ENCODE assay signal across 28 mouse cellular contexts in the genomic region with DNA sequence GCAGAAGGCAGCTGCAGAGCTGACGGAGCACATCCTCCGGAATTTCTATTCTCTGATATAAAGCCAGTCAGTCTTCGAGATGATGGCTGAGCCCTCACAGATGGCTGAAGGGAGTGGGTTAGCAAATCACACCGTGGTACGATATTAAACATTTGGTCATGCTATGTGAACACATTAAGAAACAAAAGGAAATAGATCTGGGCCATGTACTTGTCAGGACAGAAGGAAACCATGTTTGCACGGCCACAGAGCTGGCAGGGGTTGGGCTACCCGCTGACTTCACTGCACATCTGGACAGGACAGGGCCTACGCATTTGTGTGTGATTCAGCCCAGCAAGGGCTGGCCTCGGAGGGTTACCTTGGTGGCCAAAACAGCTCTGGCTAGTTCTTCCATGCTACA. TPM values are rescaled to one million over a fixed set of nuclear protein-coding genes. Genes with fewer than 3 reads are reported as not detected.
DNase-seq lines count a peak whose midpoint lies in the region; ATAC-seq and TF ChIP-seq lines count a peak whose summit lies in the region.
"Had no signal": no experiment of that assay in that cellular context is flagged by ENCODE, and none has a peak within 500 bp of the region (broad histone marks: within the 10 kb centered on the region; RNA-seq: fewer than 3 reads in every experiment).

No protein-coding gene starts in this region.

- no peaks in the 10 kb centered on the region for H3K9me3 ChIP-seq in embryonic facial prominence, embryonic 11.5 days (replicated peaks; ENCODE audit: control insufficient read depth, low read length)
- H3K9me3 ChIP-seq in embryonic facial prominence, embryonic 10.5 days = peaks cover 6% of the 10 kb centered on the region
- no peaks in the 10 kb centered on the region; the same call in 1 of the 2 replicates for H3K9me3 ChIP-seq in limb, embryonic 11.5 days (ENCODE audit: control insufficient read depth, low read length)
- peaks cover 2% of the 10 kb centered on the region; the same call in 1 of the 2 replicates for H3K9me3 ChIP-seq in limb, embryonic 10.5 days (replicated peaks)
- no peaks in the 10 kb centered on the region for H3K9me3 ChIP-seq in midbrain, postnatal 0 days (ENCODE audit: low read length)
- no peaks in the 10 kb centered on the region for H3K9me3 ChIP-seq in midbrain, embryonic 14.5 days (ENCODE audit: control insufficient read depth, low read length)
- H3K9me3 ChIP-seq: forebrain, embryonic 15.5 days; heart, embryonic 15.5 days; hindbrain, embryonic 15.5 days; limb, embryonic 15.5 days; midbrain, embryonic 15.5 days; neural tube, embryonic 13.5 days; stomach, embryonic 15.5 days had no signal

- no peaks in the 10 kb centered on the region for H3K27me3 ChIP-seq in embryonic facial prominence, embryonic 11.5 days (ENCODE audit: control insufficient read depth, insufficient read depth, low read length)
- no peaks in the 10 kb centered on the region for H3K27me3 ChIP-seq in embryonic facial prominence, embryonic 10.5 days (replicated peaks; ENCODE audit: low read depth, poor library complexity, severe bottlenecking)
- no peaks in the 10 kb centered on the region for H3K27me3 ChIP-seq in limb, embryonic 11.5 days (ENCODE audit: control insufficient read depth, insufficient read depth, low read length)
- H3K27me3 ChIP-seq in limb, embryonic 10.5 days (ENCODE audit: low read depth, poor library complexity, severe bottlenecking) = no peaks in the 10 kb centered on the region
- H3K27me3 ChIP-seq in midbrain, postnatal 0 days (ENCODE audit: insufficient read depth, low read length) = no peaks in the 10 kb centered on the region
- H3K27me3 ChIP-seq in midbrain, embryonic 14.5 days (ENCODE audit: control insufficient read depth, insufficient read depth, low read length) = no peaks in the 10 kb centered on the region
- H3K27me3 ChIP-seq: forebrain, embryonic 15.5 days; heart, embryonic 15.5 days; hindbrain, embryonic 15.5 days; limb, embryonic 15.5 days; midbrain, embryonic 15.5 days; neural tube, embryonic 13.5 days; stomach, embryonic 15.5 days had no signal

- no peak overlapping the region for H3K27ac ChIP-seq in embryonic facial prominence, embryonic 11.5 days (replicated peaks; ENCODE audit: low read depth, low read length)
- H3K27ac ChIP-seq in embryonic facial prominence, embryonic 10.5 days (replicated peaks) = no peak overlapping the region
- no peak overlapping the region for H3K27ac ChIP-seq in limb, embryonic 11.5 days (replicated peaks; ENCODE audit: low read depth, low read length)
- H3K27ac ChIP-seq in limb, embryonic 10.5 days = no peak overlapping the region
- H3K27ac ChIP-seq in midbrain, postnatal 0 days (ENCODE audit: low read depth, low read length) = no peak overlapping the region
- no peak overlapping the region for H3K27ac ChIP-seq in midbrain, embryonic 14.5 days (replicated peaks; ENCODE audit: low read depth, low read length)
- H3K27ac ChIP-seq: forebrain, embryonic 15.5 days; heart, adult 2 months; heart, embryonic 15.5 days; hindbrain, embryonic 15.5 days; limb, embryonic 15.5 days; midbrain, embryonic 15.5 days; neural tube, embryonic 13.5 days; stomach, embryonic 15.5 days had no signal

- no peak overlapping the region for H3K9ac ChIP-seq in embryonic facial prominence, embryonic 11.5 days (replicated peaks; ENCODE audit: low read length)
- no peak overlapping the region for H3K9ac ChIP-seq in limb, embryonic 11.5 days (ENCODE audit: low read length)
- no peak overlapping the region for H3K9ac ChIP-seq in midbrain, postnatal 0 days (replicated peaks; ENCODE audit: low read length, poor library complexity, severe bottlenecking)
- no peak overlapping the region for H3K9ac ChIP-seq in midbrain, embryonic 14.5 days (replicated peaks; ENCODE audit: low read length)
- H3K9ac ChIP-seq: forebrain, embryonic 15.5 days; heart, embryonic 15.5 days; hindbrain, embryonic 15.5 days; limb, embryonic 15.5 days; midbrain, embryonic 15.5 days; neural tube, embryonic 13.5 days; stomach, embryonic 15.5 days had no signal

- TF ChIP-seq CTCF in midbrain, postnatal 0 days (IDR thresholded peaks at IDR 0.05) = no peak

- ATAC-seq in embryonic facial prominence, embryonic 11.5 days (replicated peaks; ENCODE audit: insufficient number of reproducible peaks, low FRiP score, low TSS enrichment, low read depth) = 0 out of 2 replicates have a peak, but pooled peaks have one; percentile 18
- ATAC-seq in limb, embryonic 11.5 days (ENCODE audit: insufficient number of reproducible peaks, low FRiP score, low TSS enrichment, low read depth) = 0 out of 2 replicates have a peak, but pooled peaks have one; percentile 13
- ATAC-seq in midbrain, postnatal 0 days (ENCODE audit: low FRiP score) = peak; percentile 21; the same call in 1 of the 2 replicates
- ATAC-seq in midbrain, embryonic 14.5 days (ENCODE audit: low FRiP score, low TSS enrichment) = no peak
- ATAC-seq: activated CD4-positive, CD25-positive, alpha-beta regulatory T cell, adult 4 months; forebrain, embryonic 15.5 days; intestine, embryonic 16.5 days; midbrain, embryonic 15.5 days had no signal

- DNase-seq in embryonic facial prominence, embryonic 11.5 days (ENCODE audit: low spot score) = no peak
- no peak for DNase-seq in embryonic facial prominence, embryonic 10.5 days (ENCODE audit: low spot score)
- no peak for DNase-seq in limb, embryonic 11.5 days (ENCODE audit: low spot score)
- DNase-seq in limb, embryonic 10.5 days (ENCODE audit: low spot score) = no peak
- no peak for DNase-seq in midbrain, postnatal 0 days (ENCODE audit: low spot score)
- DNase-seq in midbrain, embryonic 14.5 days = no peak
- DNase-seq in cerebellum, postnatal 14 days = no peak
- DNase-seq: adrenal gland, adult 8-10 months; cerebellum, adult 18-20 months; cerebellum, postnatal 25 days; gastrocnemius, postnatal 25 days; heart, adult 2 months; heart, postnatal 36 days; kidney, adult 9 months; right cerebral cortex, postnatal 4 days; thymus, adult 18-20 months; thymus, postnatal 36 days had no signal

- no peak overlapping the region for H3K4me2 ChIP-seq in embryonic facial prominence, embryonic 11.5 days (ENCODE audit: low read depth, low read length)
- no peak overlapping the region for H3K4me2 ChIP-seq in limb, embryonic 11.5 days (ENCODE audit: low read depth, severe bottlenecking)
- no peak overlapping the region for H3K4me2 ChIP-seq in midbrain, postnatal 0 days (ENCODE audit: low read depth, low read length, poor library complexity, severe bottlenecking)
- H3K4me2 ChIP-seq in midbrain, embryonic 14.5 days (ENCODE audit: low read length) = no peak overlapping the region
- H3K4me2 ChIP-seq: forebrain, embryonic 15.5 days; heart, embryonic 15.5 days; hindbrain, embryonic 15.5 days; limb, embryonic 15.5 days; midbrain, embryonic 15.5 days; neural tube, embryonic 13.5 days; stomach, embryonic 15.5 days had no signal

- H3K36me3 ChIP-seq in embryonic facial prominence, embryonic 11.5 days (replicated peaks; ENCODE audit: control insufficient read depth, insufficient read depth, low read depth, low read length) = no peaks in the 10 kb centered on the region
- H3K36me3 ChIP-seq in embryonic facial prominence, embryonic 10.5 days (replicated peaks) = peaks cover 71% of the 10 kb centered on the region
- H3K36me3 ChIP-seq in limb, embryonic 11.5 days (ENCODE audit: control insufficient read depth, insufficient read depth, low read length) = no peaks in the 10 kb centered on the region; the same call in 1 of the 2 replicates
- peaks cover 57% of the 10 kb centered on the region for H3K36me3 ChIP-seq in limb, embryonic 10.5 days
- H3K36me3 ChIP-seq in midbrain, postnatal 0 days (ENCODE audit: insufficient read depth, low read length) = peaks cover 23% of the 10 kb centered on the region; the same call in 1 of the 2 replicates
- H3K36me3 ChIP-seq in midbrain, embryonic 14.5 days (ENCODE audit: control insufficient read depth, insufficient read depth, low read length) = peaks cover 46% of the 10 kb centered on the region
- H3K36me3 ChIP-seq: heart, embryonic 15.5 days had no signal

- 91% methylated on average over 9 of the region's 9 CpGs for WGBS in embryonic facial prominence, embryonic 11.5 days
- 94% methylated on average over 9 of the region's 9 CpGs for WGBS in embryonic facial prominence, embryonic 10.5 days
- 93% methylated on average over 9 of the region's 9 CpGs for WGBS in limb, embryonic 11.5 days
- 96% methylated on average over 9 of the region's 9 CpGs for WGBS in limb, embryonic 10.5 days
- WGBS in midbrain, postnatal 0 days = 92% methylated on average over 9 of the region's 9 CpGs
- WGBS in midbrain, embryonic 14.5 days = 86% methylated on average over 9 of the region's 9 CpGs

- H3K4me1 ChIP-seq in embryonic facial prominence, embryonic 11.5 days (ENCODE audit: control insufficient read depth, insufficient read depth, low read length) = no peaks in the 10 kb centered on the region
- H3K4me1 ChIP-seq in embryonic facial prominence, embryonic 10.5 days = no peaks in the 10 kb centered on the region
- no peaks in the 10 kb centered on the region for H3K4me1 ChIP-seq in limb, embryonic 11.5 days (ENCODE audit: control insufficient read depth, insufficient read depth, low read length)
- no peaks in the 10 kb centered on the region for H3K4me1 ChIP-seq in limb, embryonic 10.5 days
- no peaks in the 10 kb centered on the region for H3K4me1 ChIP-seq in midbrain, postnatal 0 days (ENCODE audit: insufficient read depth, low read length)
- H3K4me1 ChIP-seq in midbrain, embryonic 14.5 days (ENCODE audit: control insufficient read depth, insufficient read depth, low read length) = no peaks in the 10 kb centered on the region
- H3K4me1 ChIP-seq: forebrain, embryonic 15.5 days; heart, embryonic 15.5 days; hindbrain, embryonic 15.5 days; limb, embryonic 15.5 days; midbrain, embryonic 15.5 days; neural tube, embryonic 13.5 days; stomach, embryonic 15.5 days had no signal

- H3K4me3 ChIP-seq in embryonic facial prominence, embryonic 11.5 days (ENCODE audit: low read depth, low read length) = no peak overlapping the region
- no peak overlapping the region for H3K4me3 ChIP-seq in embryonic facial prominence, embryonic 10.5 days
- no peak overlapping the region for H3K4me3 ChIP-seq in limb, embryonic 11.5 days (ENCODE audit: low read depth, low read length)
- no peak overlapping the region for H3K4me3 ChIP-seq in limb, embryonic 10.5 days
- H3K4me3 ChIP-seq in midbrain, postnatal 0 days (ENCODE audit: low read depth, low read length) = no peak overlapping the region
- no peak overlapping the region for H3K4me3 ChIP-seq in midbrain, embryonic 14.5 days (replicated peaks; ENCODE audit: low read depth, low read length)
- H3K4me3 ChIP-seq: forebrain, embryonic 15.5 days; heart, adult 2 months; heart, embryonic 15.5 days; hindbrain, embryonic 15.5 days; limb, embryonic 15.5 days; midbrain, embryonic 15.5 days; myocyte; neural tube, embryonic 13.5 days; stomach, embryonic 15.5 days had no signal

RNA-seq across cellular contexts. Expression of a gene that starts 8.7 kb away (rescaled TPM):
- 11.6 and 12.3 TPM in 2 replicates for polyA plus RNA-seq in embryonic facial prominence, embryonic 11.5 days (2014; fragmentation: Nextera tagmentation; extraction: Ambion mirVana)
- 14.9 and 17.8 TPM in 2 replicates for polyA plus RNA-seq in embryonic facial prominence, embryonic 10.5 days (2016; fragmentation: Nextera tagmentation; extraction: Ambion mirVana)
- 10.7 and 11.8 TPM in 2 replicates for polyA plus RNA-seq in limb, embryonic 11.5 days (2014; fragmentation: Nextera tagmentation; extraction: Ambion mirVana)
- 10.9 and 12.6 TPM in 2 replicates for polyA plus RNA-seq in limb, embryonic 10.5 days (2016; fragmentation: Nextera tagmentation; extraction: Ambion mirVana)
- total RNA-seq in midbrain, postnatal 0 days (2014; rRNA removed) = 26.9 and 34.3 TPM in 2 replicates
- 30.5 and 34.4 TPM in 2 replicates for polyA plus RNA-seq in midbrain, postnatal 0 days (2015; fragmentation: Nextera tagmentation; extraction: Ambion mirVana)
- 20.0 and 27.7 TPM in 2 replicates for polyA plus RNA-seq in midbrain, embryonic 14.5 days (2014; fragmentation: Nextera tagmentation; extraction: Ambion mirVana)

RNA-seq across cellular contexts. Expression of a gene that starts 13.5 kb away (rescaled TPM):
- polyA plus RNA-seq in embryonic facial prominence, embryonic 11.5 days (2014; fragmentation: Nextera tagmentation; extraction: Ambion mirVana) = 96.0 and 109 TPM in 2 replicates
- 91.0 and 92.4 TPM in 2 replicates for polyA plus RNA-seq in embryonic facial prominence, embryonic 10.5 days (2016; fragmentation: Nextera tagmentation; extraction: Ambion mirVana)
- polyA plus RNA-seq in limb, embryonic 11.5 days (2014; fragmentation: Nextera tagmentation; extraction: Ambion mirVana) = 99.8 and 103 TPM in 2 replicates
- 93.9 and 94.8 TPM in 2 replicates for polyA plus RNA-seq in limb, embryonic 10.5 days (2016; fragmentation: Nextera tagmentation; extraction: Ambion mirVana)
- 51.4 and 59.6 TPM in 2 replicates for total RNA-seq in midbrain, postnatal 0 days (2014; rRNA removed)
- polyA plus RNA-seq in midbrain, postnatal 0 days (2015; fragmentation: Nextera tagmentation; extraction: Ambion mirVana) = 204 and 218 TPM in 2 replicates
- 164 and 190 TPM in 2 replicates for polyA plus RNA-seq in midbrain, embryonic 14.5 days (2014; fragmentation: Nextera tagmentation; extraction: Ambion mirVana)

RNA-seq across cellular contexts. Expression of a gene that starts 22.3 kb away (rescaled TPM):
- polyA plus RNA-seq in embryonic facial prominence, embryonic 11.5 days (2014; fragmentation: Nextera tagmentation; extraction: Ambion mirVana) = 59.7 and 61.2 TPM in 2 replicates
- polyA plus RNA-seq in embryonic facial prominence, embryonic 10.5 days (2016; fragmentation: Nextera tagmentation; extraction: Ambion mirVana) = 61.2 and 62.9 TPM in 2 replicates
- 65.1 and 69.0 TPM in 2 replicates for polyA plus RNA-seq in limb, embryonic 11.5 days (2014; fragmentation: Nextera tagmentation; extraction: Ambion mirVana)
- polyA plus RNA-seq in limb, embryonic 10.5 days (2016; fragmentation: Nextera tagmentation; extraction: Ambion mirVana) = 47.2 and 58.8 TPM in 2 replicates
- 71.4 and 112 TPM in 2 replicates for total RNA-seq in midbrain, postnatal 0 days (2014; rRNA removed)
- polyA plus RNA-seq in midbrain, postnatal 0 days (2015; fragmentation: Nextera tagmentation; extraction: Ambion mirVana) = 42.1 and 50.7 TPM in 2 replicates
- polyA plus RNA-seq in midbrain, embryonic 14.5 days (2014; fragmentation: Nextera tagmentation; extraction: Ambion mirVana) = 61.5 and 73.0 TPM in 2 replicates

RNA-seq across cellular contexts. Expression of a gene that starts 54.1 kb away (rescaled TPM):
- polyA plus RNA-seq in embryonic facial prominence, embryonic 11.5 days (2014; fragmentation: Nextera tagmentation; extraction: Ambion mirVana) = 0.08 and 0.57 TPM in 2 replicates
- 0.16 and 0.33 TPM in 2 replicates for polyA plus RNA-seq in embryonic facial prominence, embryonic 10.5 days (2016; fragmentation: Nextera tagmentation; extraction: Ambion mirVana)
- polyA plus RNA-seq in limb, embryonic 11.5 days (2014; fragmentation: Nextera tagmentation; extraction: Ambion mirVana) = 0.27 and 0.69 TPM in 2 replicates
- 0.14 and 0.49 TPM in 2 replicates for polyA plus RNA-seq in limb, embryonic 10.5 days (2016; fragmentation: Nextera tagmentation; extraction: Ambion mirVana)
- total RNA-seq in midbrain, postnatal 0 days (2014; rRNA removed) = 0.05 and 0.82 TPM in 2 replicates
- 0.26 and 0.36 TPM in 2 replicates for polyA plus RNA-seq in midbrain, postnatal 0 days (2015; fragmentation: Nextera tagmentation; extraction: Ambion mirVana)
- polyA plus RNA-seq in midbrain, embryonic 14.5 days (2014; fragmentation: Nextera tagmentation; extraction: Ambion mirVana) = 0.08 and 0.25 TPM in 2 replicates

RNA-seq across cellular contexts. Expression of a gene that starts 54.7 kb away (rescaled TPM):
- not detected in 2 replicates for polyA plus RNA-seq in embryonic facial prominence, embryonic 11.5 days (2014; fragmentation: Nextera tagmentation; extraction: Ambion mirVana)
- polyA plus RNA-seq in embryonic facial prominence, embryonic 10.5 days (2016; fragmentation: Nextera tagmentation; extraction: Ambion mirVana) = not detected in 2 replicates
- polyA plus RNA-seq in limb, embryonic 11.5 days (2014; fragmentation: Nextera tagmentation; extraction: Ambion mirVana) = not detected in 2 replicates
- polyA plus RNA-seq in limb, embryonic 10.5 days (2016; fragmentation: Nextera tagmentation; extraction: Ambion mirVana) = not detected in 2 replicates
- not detected in 2 replicates for total RNA-seq in midbrain, postnatal 0 days (2014; rRNA removed)
- polyA plus RNA-seq in midbrain, postnatal 0 days (2015; fragmentation: Nextera tagmentation; extraction: Ambion mirVana) = 0.28 TPM in 1 of 2 replicates, not detected in the other
- polyA plus RNA-seq in midbrain, embryonic 14.5 days (2014; fragmentation: Nextera tagmentation; extraction: Ambion mirVana) = not detected in 2 replicates
- total RNA-seq: gastrocnemius, postnatal 25 days; heart, adult 2 months; heart, postnatal 36 days; megakaryocyte, adult 5-6 weeks had no signal
- polyA plus RNA-seq: activated CD4-positive, CD25-positive, alpha-beta regulatory T cell, adult 4 months; forebrain, embryonic 15.5 days; intestine, embryonic 16.5 days; myocyte; neural tube, embryonic 13.5 days had no signal
